Mouse (Mus musculus): ENCODE data around the gene Nras. TPM values are rescaled to one million over a fixed set of nuclear protein-coding genes. Genes with fewer than 3 reads are reported as not detected.

Nras gene
- polyA plus RNA-seq, 1 experiment from 2014 or later = 160 TPM

- Histone ChIP-seq H3K27ac (ENCODE audit: low read depth, low read length) (no peak overlapping the region), H3K9me3 (ENCODE audit: control insufficient read depth, low read length) (no peaks in the 10 kb centered on the region), H3K9ac (ENCODE audit: low read depth, low read length) (no peak overlapping the region), H3K4me3 (ENCODE audit: low read depth, low read length) (no peak overlapping the region), H3K27me3 (ENCODE audit: control insufficient read depth, insufficient read depth, low read length) (no peaks in the 10 kb centered on the region), H3K4me2 (replicated peaks; ENCODE audit: low read depth, low read length) (no peak overlapping the region), H3K4me1 (replicated peaks; ENCODE audit: control insufficient read depth, insufficient read depth, low read length) (no peaks in the 10 kb centered on the region), H3K36me3 (ENCODE audit: control insufficient read depth, insufficient read depth, low read length) (no peaks in the 10 kb centered on the region)
- DNase-seq (ENCODE audit: low spot score) = no peak
- 85% methylated on average over 17 of the region's 17 CpGs for WGBS
- no peak for ATAC-seq (ENCODE audit: low FRiP score)
Measured at GRCm38 (mm10) chr3:103081861-103082453, 23.9 kb downstream of the Nras start.

DNA sequence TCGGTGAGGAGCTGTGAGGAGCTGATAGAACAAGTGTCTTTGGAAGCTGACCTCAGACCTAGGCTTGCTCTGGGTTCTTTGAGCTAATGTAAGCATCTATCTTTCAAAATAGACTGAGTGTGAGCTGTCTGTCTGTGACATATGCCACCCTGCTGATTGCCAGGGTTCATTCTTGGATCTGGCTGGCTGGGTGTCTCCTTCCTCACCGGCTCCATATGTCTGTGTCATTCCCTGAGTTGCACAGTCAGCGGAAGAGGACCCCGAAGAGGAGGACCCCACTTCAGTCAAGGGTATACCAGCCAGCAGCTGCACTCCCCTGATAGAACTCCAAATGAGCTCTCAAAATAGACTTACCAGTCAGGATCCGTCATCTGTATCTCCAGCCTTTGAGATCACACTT lies 24.7 kb downstream of the Nras start:
- Histone ChIP-seq H3K27me3 (ENCODE audit: control insufficient read depth, insufficient read depth, low read length) (no peaks in the 10 kb centered on the region), H3K4me2 (replicated peaks; ENCODE audit: low read depth, low read length) (no peak overlapping the region), H3K9ac (ENCODE audit: low read depth, low read length) (no peak overlapping the region), H3K4me3 (ENCODE audit: low read depth, low read length) (no peak overlapping the region), H3K36me3 (ENCODE audit: control insufficient read depth, insufficient read depth, low read length) (no peaks in the 10 kb centered on the region), H3K4me1 (replicated peaks; ENCODE audit: control insufficient read depth, insufficient read depth, low read length) (no peaks in the 10 kb centered on the region), H3K9me3 (ENCODE audit: control insufficient read depth, low read length) (no peaks in the 10 kb centered on the region), H3K27ac (ENCODE audit: low read depth, low read length) (no peak overlapping the region)
- ATAC-seq (ENCODE audit: low FRiP score) (no peak), DNase-seq (ENCODE audit: low spot score) (no peak)
- 93% methylated on average over 5 of the region's 5 CpGs for WGBS

DNA sequence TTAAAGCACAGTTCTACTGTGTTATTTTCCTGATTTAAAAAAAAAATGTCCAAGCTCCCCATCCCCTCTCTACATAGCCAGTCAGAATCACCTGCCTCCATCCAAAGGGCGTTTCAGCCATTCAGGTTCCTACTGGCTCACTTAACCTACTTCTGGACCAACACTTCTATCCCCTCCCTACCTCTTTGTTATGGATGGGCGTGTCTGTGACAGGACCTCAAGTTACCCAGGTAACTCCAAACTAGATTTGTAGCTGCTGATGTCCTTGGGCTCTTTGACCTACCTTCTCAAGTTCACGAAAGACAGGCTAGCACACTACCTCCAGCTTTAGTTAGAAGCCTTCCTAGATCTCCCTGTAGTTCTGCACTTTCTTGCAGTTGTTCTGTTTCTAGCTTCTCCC lies 27.9 kb downstream of the Nras start:
- DNase-seq (ENCODE audit: low spot score) (no peak), ATAC-seq (ENCODE audit: low FRiP score) (no peak)
- H3K36me3 ChIP-seq (ENCODE audit: control insufficient read depth, insufficient read depth, low read length) = no peaks in the 10 kb centered on the region
- 76% methylated on average over 3 of the region's 3 CpGs for WGBS
- no peak overlapping the region for H3K4me2 ChIP-seq (replicated peaks; ENCODE audit: low read depth, low read length)
- no peak overlapping the region for H3K9ac ChIP-seq (ENCODE audit: low read depth, low read length)
- no peak overlapping the region for H3K27ac ChIP-seq (ENCODE audit: low read depth, low read length)
- no peak overlapping the region for H3K4me3 ChIP-seq (ENCODE audit: low read depth, low read length)
- no peaks in the 10 kb centered on the region for H3K9me3 ChIP-seq (ENCODE audit: control insufficient read depth, low read length)
- no peaks in the 10 kb centered on the region for H3K27me3 ChIP-seq (ENCODE audit: control insufficient read depth, insufficient read depth, low read length)
- no peaks in the 10 kb centered on the region for H3K4me1 ChIP-seq (replicated peaks; ENCODE audit: control insufficient read depth, insufficient read depth, low read length)

GRCm38 (mm10) chr3:103091753-103092152 lies 33.7 kb downstream of the Nras start:
- Histone ChIP-seq H3K27ac (ENCODE audit: low read depth, low read length) (no peak overlapping the region), H3K9me3 (ENCODE audit: control insufficient read depth, low read length) (no peaks in the 10 kb centered on the region), H3K9ac (ENCODE audit: low read depth, low read length) (no peak overlapping the region), H3K4me3 (ENCODE audit: low read depth, low read length) (no peak overlapping the region), H3K36me3 (ENCODE audit: control insufficient read depth, insufficient read depth, low read length) (no peaks in the 10 kb centered on the region), H3K4me1 (replicated peaks; ENCODE audit: control insufficient read depth, insufficient read depth, low read length) (no peaks in the 10 kb centered on the region), H3K27me3 (ENCODE audit: control insufficient read depth, insufficient read depth, low read length) (no peaks in the 10 kb centered on the region), H3K4me2 (replicated peaks; ENCODE audit: low read depth, low read length) (no peak overlapping the region)
- ATAC-seq (ENCODE audit: low FRiP score) (no peak), DNase-seq (ENCODE audit: low spot score) (no peak)
- 100% methylated on average over 2 of the region's 2 CpGs for WGBS

- no peak overlapping the region for H3K27ac ChIP-seq (ENCODE audit: low read depth, low read length)
- no peak overlapping the region for H3K4me3 ChIP-seq (ENCODE audit: low read depth, low read length)
- DNase-seq (ENCODE audit: low spot score) (no peak), ATAC-seq (ENCODE audit: low FRiP score) (no peak)
- WGBS = 78% methylated on average over 23 of the region's 23 CpGs
- H3K27me3 ChIP-seq (ENCODE audit: control insufficient read depth, insufficient read depth, low read length) = peaks cover 10% of the 10 kb centered on the region
- no peaks in the 10 kb centered on the region for H3K9me3 ChIP-seq (ENCODE audit: control insufficient read depth, low read length)
- H3K9ac ChIP-seq (ENCODE audit: low read depth, low read length) = no peak overlapping the region
- H3K4me2 ChIP-seq (replicated peaks; ENCODE audit: low read depth, low read length) = no peak overlapping the region
- no peaks in the 10 kb centered on the region for H3K4me1 ChIP-seq (replicated peaks; ENCODE audit: control insufficient read depth, insufficient read depth, low read length)
- no peaks in the 10 kb centered on the region for H3K36me3 ChIP-seq (ENCODE audit: control insufficient read depth, insufficient read depth, low read length)
Measured at GRCm38 (mm10) chr3:103098662-103099061, 40.6 kb downstream of the Nras start.

GRCm38 (mm10) chr3:103099667-103100066 lies 41.6 kb downstream of the Nras start:
- H3K27me3 ChIP-seq (ENCODE audit: control insufficient read depth, insufficient read depth, low read length) = peaks cover 11% of the 10 kb centered on the region
- 79% methylated on average over 6 of the region's 6 CpGs for WGBS
- H3K27ac ChIP-seq (ENCODE audit: low read depth, low read length) = no peak overlapping the region

GRCm38 (mm10) chr3:103100735-103101134 lies 42.6 kb downstream of the Nras start:
- H3K9ac ChIP-seq (ENCODE audit: low read depth, low read length) = no peak overlapping the region
- H3K9me3 ChIP-seq (ENCODE audit: control insufficient read depth, low read length) = no peaks in the 10 kb centered on the region
- no peak overlapping the region for H3K27ac ChIP-seq (ENCODE audit: low read depth, low read length)
- ATAC-seq (ENCODE audit: low FRiP score) (no peak), DNase-seq (ENCODE audit: low spot score) (no peak)
- WGBS = 69% methylated on average over 2 of the region's 2 CpGs
- no peaks in the 10 kb centered on the region for H3K36me3 ChIP-seq (ENCODE audit: control insufficient read depth, insufficient read depth, low read length)
- peaks cover 11% of the 10 kb centered on the region for H3K27me3 ChIP-seq (ENCODE audit: control insufficient read depth, insufficient read depth, low read length)
- H3K4me3 ChIP-seq (ENCODE audit: low read depth, low read length) = no peak overlapping the region
- H3K4me1 ChIP-seq (replicated peaks; ENCODE audit: control insufficient read depth, insufficient read depth, low read length) = no peaks in the 10 kb centered on the region
- H3K4me2 ChIP-seq (replicated peaks; ENCODE audit: low read depth, low read length) = no peak overlapping the region

More at GRCm38 (mm10) chr3:103099667-103100066, 41.6 kb downstream of the Nras start:
- Histone ChIP-seq H3K9me3 (ENCODE audit: control insufficient read depth, low read length) (no peaks in the 10 kb centered on the region), H3K36me3 (ENCODE audit: control insufficient read depth, insufficient read depth, low read length) (no peaks in the 10 kb centered on the region), H3K9ac (ENCODE audit: low read depth, low read length) (no peak overlapping the region), H3K4me2 (replicated peaks; ENCODE audit: low read depth, low read length) (no peak overlapping the region), H3K4me3 (ENCODE audit: low read depth, low read length) (no peak overlapping the region), H3K4me1 (replicated peaks; ENCODE audit: control insufficient read depth, insufficient read depth, low read length) (no peaks in the 10 kb centered on the region)
- no peak for ATAC-seq (ENCODE audit: low FRiP score)
- DNase-seq (ENCODE audit: low spot score) = no peak

DNA sequence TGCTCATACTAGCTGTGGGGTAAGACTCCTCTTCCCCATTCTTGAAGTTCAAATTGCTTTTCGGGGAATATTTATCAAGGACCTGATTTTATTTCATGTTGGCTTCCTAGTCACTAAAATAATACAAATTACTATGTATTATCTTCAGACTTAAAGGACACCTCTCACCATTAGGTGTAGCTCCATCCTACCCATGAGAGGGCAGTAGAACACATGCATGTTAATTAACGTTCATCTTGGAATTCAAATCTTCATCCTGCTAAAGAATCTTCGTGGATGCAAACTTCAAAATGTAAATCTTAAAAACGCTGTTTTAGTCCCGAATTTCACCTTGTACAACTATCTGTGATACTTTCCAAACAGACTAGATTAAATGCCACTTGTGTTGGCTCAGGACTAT lies 43.1 kb downstream of the Nras start:
- Histone ChIP-seq H3K27me3 (ENCODE audit: control insufficient read depth, insufficient read depth, low read length) (peaks cover 11% of the 10 kb centered on the region), H3K9ac (ENCODE audit: low read depth, low read length) (no peak overlapping the region), H3K4me2 (replicated peaks; ENCODE audit: low read depth, low read length) (no peak overlapping the region), H3K4me3 (ENCODE audit: low read depth, low read length) (no peak overlapping the region), H3K9me3 (ENCODE audit: control insufficient read depth, low read length) (no peaks in the 10 kb centered on the region), H3K4me1 (replicated peaks; ENCODE audit: control insufficient read depth, insufficient read depth, low read length) (no peaks in the 10 kb centered on the region), H3K36me3 (ENCODE audit: control insufficient read depth, insufficient read depth, low read length) (no peaks in the 10 kb centered on the region), H3K27ac (ENCODE audit: low read depth, low read length) (no peak overlapping the region)
- DNase-seq (ENCODE audit: low spot score) (no peak), ATAC-seq (ENCODE audit: low FRiP score) (no peak)
- WGBS = 68% methylated on average over 5 of the region's 5 CpGs

DNA sequence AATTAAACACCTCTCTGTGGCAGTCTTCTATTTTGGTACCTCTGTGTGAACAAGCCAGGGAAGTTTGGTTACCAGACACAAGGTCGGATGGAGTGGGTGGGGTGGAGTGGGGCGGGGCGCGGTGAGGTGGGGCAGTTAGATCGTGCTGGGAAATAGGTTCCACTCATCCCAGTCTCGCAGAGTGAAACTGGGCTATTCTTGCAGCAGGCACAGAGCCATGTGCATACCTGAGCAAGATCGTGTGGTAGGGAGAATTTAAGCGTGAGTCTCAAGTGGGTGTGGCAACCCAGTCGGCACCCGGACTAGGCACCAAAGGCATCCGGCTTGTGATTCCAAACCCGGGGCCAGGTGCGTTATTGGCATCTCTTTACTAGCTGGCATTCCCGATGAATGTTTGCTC lies 43.8 kb downstream of the Nras start:
- Histone ChIP-seq H3K4me1 (replicated peaks; ENCODE audit: control insufficient read depth, insufficient read depth, low read length) (no peaks in the 10 kb centered on the region), H3K9ac (ENCODE audit: low read depth, low read length) (0 out of 2 replicates have a peak overlapping the region, but pooled peaks have one; percentile 37), H3K4me2 (replicated peaks; ENCODE audit: low read depth, low read length) (peak overlapping the region; percentile 64), H3K9me3 (ENCODE audit: control insufficient read depth, low read length) (no peaks in the 10 kb centered on the region), H3K27me3 (ENCODE audit: control insufficient read depth, insufficient read depth, low read length) (peaks cover 11% of the 10 kb centered on the region), H3K36me3 (ENCODE audit: control insufficient read depth, insufficient read depth, low read length) (no peaks in the 10 kb centered on the region), H3K4me3 (ENCODE audit: low read depth, low read length) (peak overlapping the region; percentile 38), H3K27ac (ENCODE audit: low read depth, low read length) (no peak overlapping the region)
- ATAC-seq (ENCODE audit: low FRiP score) = peak; percentile 42
- 2% methylated on average over 14 of the region's 14 CpGs for WGBS
- no peak for DNase-seq (ENCODE audit: low spot score)
